Mouse (Mus musculus): ENCODE measurements around the gene Dzip1l. TPM values are rescaled to one million over a fixed set of nuclear protein-coding genes. Genes with fewer than 3 reads are reported as not detected.

Gene Dzip1l
- total RNA-seq, 2 experiments from 2014 or later: 5.2 to 7.1 TPM

Other genes starting within 250 kb of the Dzip1l start
- 10 to 100 TPM; 31.7 to 39.4 TPM for gene Mras, start 192.1 kb upstream of the Dzip1l start, total RNA-seq (2021)
- gene Nme9, start 178.0 kb upstream of the Dzip1l start, total RNA-seq (2021): not detected
- 10 to 100 TPM; 18.7 to 26.4 TPM for gene Armc8, start 60.6 kb upstream of the Dzip1l start, total RNA-seq (2021)
- gene Dbr1, start 53.7 kb upstream of the Dzip1l start, total RNA-seq (2021): 10 to 100 TPM; 15.8 to 16.7 TPM
- gene A4gnt, start 17.0 kb upstream of the Dzip1l start, total RNA-seq (2021): not detected
- gene Cldn18, start 87.8 kb downstream of the Dzip1l start, total RNA-seq (2021): not detected
- gene Sox14, start 246.7 kb downstream of the Dzip1l start, total RNA-seq (2021): not detected

Data from adrenal gland, postnatal 10 days (tissue).